Mouse (Mus musculus): Measurements from ENCODE around the gene Ttc23.

GRCm38 (mm10) chr7:67692791-67693538 is 45.8 kb downstream of the Ttc23 start:
- TF ChIP-seq CTCF (IDR thresholded peaks at IDR 0.05; ENCODE audit: low read depth, low read length) (no peak), POLR2A (IDR thresholded peaks at IDR 0.05; ENCODE audit: insufficient read depth, low read length) (no peak), EP300 (IDR thresholded peaks at IDR 0.05; ENCODE audit: insufficient read depth, low read depth, low read length) (no peak)
